Mouse (Mus musculus): Measurements from ENCODE around the gene Sergef. TPM values are rescaled to one million over a fixed set of nuclear protein-coding genes. Genes with fewer than 3 reads are reported as not detected.
A peak's percentile ranks its signal among the peaks of the same experiment; 100 is the strongest.

Sergef gene
- polyA plus RNA-seq, 1 experiment from 2014 or later, result 49.1 TPM

GRCm38 (mm10) chr7:46601097-46601496 is 38.5 kb downstream of the Sergef start:
- Histone ChIP-seq H3K27me3 (replicated peaks) (no peaks in the 10 kb centered on the region), H3K36me3 (no peaks in the 10 kb centered on the region; the same call in 1 of the 2 replicates), H3K27ac (replicated peaks) (peak overlapping the region; percentile 66), H3K4me3 (replicated peaks) (no peak overlapping the region), H3K9ac (replicated peaks) (no peak overlapping the region), H3K4me2 (no peak overlapping the region), H3K4me1 (peaks cover 19% of the 10 kb centered on the region), H3K9me3 (replicated peaks) (no peaks in the 10 kb centered on the region)
- ATAC-seq (ENCODE audit: low FRiP score), result 0 out of 2 replicates have a peak, but pooled peaks have one; percentile 46
- 55% methylated on average over 5 of the region's 5 CpGs for WGBS

- Histone ChIP-seq H3K9me3 (replicated peaks) (no peaks in the 10 kb centered on the region), H3K36me3 (peaks cover 6% of the 10 kb centered on the region; the same call in 1 of the 2 replicates), H3K4me2 (no peak overlapping the region), H3K9ac (replicated peaks) (no peak overlapping the region), H3K4me1 (peaks cover 13% of the 10 kb centered on the region), H3K27ac (replicated peaks) (no peak overlapping the region), H3K4me3 (replicated peaks) (no peak overlapping the region), H3K27me3 (replicated peaks) (no peaks in the 10 kb centered on the region)
- ATAC-seq (ENCODE audit: low FRiP score), result no peak
- WGBS, result 100% methylated on average over 2 of the region's 2 CpGs
These were observed 42.6 kb downstream of the Sergef start for GRCm38 (mm10) chr7:46597006-46597405.

DNA sequence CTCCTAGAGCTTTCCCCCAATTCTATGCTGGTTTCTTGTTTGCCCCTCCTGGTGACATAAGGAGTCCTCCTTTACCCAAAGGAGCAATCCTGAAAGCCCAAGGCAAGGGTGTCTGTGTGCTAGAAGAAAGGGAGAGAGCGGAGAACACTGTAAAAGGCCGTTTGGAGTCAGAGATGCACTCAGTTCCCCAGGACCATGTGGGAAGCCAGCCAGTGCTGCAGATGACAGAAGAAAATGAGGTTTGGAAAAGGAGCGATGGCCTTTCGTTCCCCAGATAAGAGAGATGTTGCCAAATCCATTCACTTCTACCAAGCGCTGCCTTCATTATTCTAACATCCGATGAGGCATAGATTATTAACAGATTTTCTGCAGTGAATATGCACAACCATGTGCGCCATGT is 48.1 kb downstream of the Sergef start:
- Histone ChIP-seq H3K27me3 (replicated peaks) (no peaks in the 10 kb centered on the region), H3K9ac (replicated peaks) (no peak overlapping the region), H3K36me3 (peaks cover 31% of the 10 kb centered on the region), H3K27ac (replicated peaks) (no peak overlapping the region), H3K9me3 (replicated peaks) (no peaks in the 10 kb centered on the region), H3K4me1 (no peaks in the 10 kb centered on the region), H3K4me2 (no peak overlapping the region), H3K4me3 (replicated peaks) (no peak overlapping the region)
- WGBS, result 80% methylated on average over 7 of the region's 7 CpGs
- no peak for ATAC-seq (ENCODE audit: low FRiP score)

GRCm38 (mm10) chr7:46589181-46589580 is 50.4 kb downstream of the Sergef start:
- Histone ChIP-seq H3K36me3 (peaks cover 28% of the 10 kb centered on the region), H3K4me3 (replicated peaks) (no peak overlapping the region), H3K4me2 (no peak overlapping the region), H3K4me1 (no peaks in the 10 kb centered on the region), H3K9ac (replicated peaks) (no peak overlapping the region), H3K9me3 (replicated peaks) (no peaks in the 10 kb centered on the region), H3K27ac (replicated peaks) (no peak overlapping the region), H3K27me3 (replicated peaks) (no peaks in the 10 kb centered on the region)
- 93% methylated on average over 12 of the region's 12 CpGs for WGBS
- ATAC-seq (ENCODE audit: low FRiP score), result no peak

DNA sequence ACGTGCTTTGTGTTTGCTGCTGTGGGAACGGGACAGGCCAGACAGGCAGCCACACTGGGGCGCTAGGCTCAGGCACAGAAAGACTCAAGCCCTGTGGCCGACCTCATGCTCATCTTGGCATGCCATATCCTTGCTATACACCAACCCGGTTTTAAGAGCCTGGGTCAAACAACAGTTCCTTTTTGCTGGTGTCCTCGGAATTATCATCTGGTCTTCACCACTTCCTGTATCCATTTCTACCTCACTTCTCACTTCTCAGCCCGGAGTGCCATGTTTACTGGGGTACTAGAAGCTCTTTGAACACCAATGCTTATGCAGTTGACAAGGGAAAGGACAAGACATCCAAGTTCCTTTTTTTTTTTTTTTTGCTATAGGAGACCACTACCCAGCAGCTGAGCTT is 51.6 kb downstream of the Sergef start:
- WGBS, result 81% methylated on average over 7 of the region's 7 CpGs
- Histone ChIP-seq H3K27me3 (replicated peaks) (no peaks in the 10 kb centered on the region), H3K27ac (replicated peaks) (no peak overlapping the region), H3K36me3 (peaks cover 28% of the 10 kb centered on the region), H3K9ac (replicated peaks) (no peak overlapping the region), H3K9me3 (replicated peaks) (no peaks in the 10 kb centered on the region), H3K4me1 (no peaks in the 10 kb centered on the region), H3K4me3 (replicated peaks) (no peak overlapping the region), H3K4me2 (no peak overlapping the region)
- no peak for ATAC-seq (ENCODE audit: low FRiP score)

GRCm38 (mm10) chr7:46587466-46587865 is 52.1 kb downstream of the Sergef start:
- Histone ChIP-seq H3K27me3 (replicated peaks) (no peaks in the 10 kb centered on the region), H3K36me3 (peaks cover 31% of the 10 kb centered on the region), H3K27ac (replicated peaks) (no peak overlapping the region), H3K4me1 (no peaks in the 10 kb centered on the region), H3K4me3 (replicated peaks) (no peak overlapping the region), H3K9me3 (replicated peaks) (no peaks in the 10 kb centered on the region), H3K4me2 (no peak overlapping the region), H3K9ac (replicated peaks) (no peak overlapping the region)
- no peak for ATAC-seq (ENCODE audit: low FRiP score)
- 80% methylated on average over 17 of the region's 17 CpGs for WGBS

GRCm38 (mm10) chr7:46586621-46587216 is 52.9 kb downstream of the Sergef start:
- no peak overlapping the region for H3K4me2 ChIP-seq
- H3K4me1 ChIP-seq, result no peaks in the 10 kb centered on the region
- no peak for ATAC-seq (ENCODE audit: low FRiP score)
- no peaks in the 10 kb centered on the region for H3K27me3 ChIP-seq (replicated peaks)
- H3K4me3 ChIP-seq (replicated peaks), result no peak overlapping the region
- 88% methylated on average over 10 of the region's 10 CpGs for WGBS
- H3K36me3 ChIP-seq, result peaks cover 31% of the 10 kb centered on the region
- H3K9ac ChIP-seq (replicated peaks), result no peak overlapping the region
- no peaks in the 10 kb centered on the region for H3K9me3 ChIP-seq (replicated peaks)
- no peak overlapping the region for H3K27ac ChIP-seq (replicated peaks)

- H3K4me2 ChIP-seq, result no peak overlapping the region
- no peaks in the 10 kb centered on the region for H3K4me1 ChIP-seq
- H3K27me3 ChIP-seq (replicated peaks), result no peaks in the 10 kb centered on the region
- H3K4me3 ChIP-seq (replicated peaks), result no peak overlapping the region
- H3K27ac ChIP-seq (replicated peaks), result no peak overlapping the region
- H3K36me3 ChIP-seq, result peaks cover 10% of the 10 kb centered on the region
- no peak overlapping the region for H3K9ac ChIP-seq (replicated peaks)
- 95% methylated on average over 6 of the region's 6 CpGs for WGBS
- no peak for ATAC-seq (ENCODE audit: low FRiP score)
- no peaks in the 10 kb centered on the region for H3K9me3 ChIP-seq (replicated peaks)
These were observed 56.9 kb downstream of the Sergef start for GRCm38 (mm10) chr7:46582750-46583149.

DNA sequence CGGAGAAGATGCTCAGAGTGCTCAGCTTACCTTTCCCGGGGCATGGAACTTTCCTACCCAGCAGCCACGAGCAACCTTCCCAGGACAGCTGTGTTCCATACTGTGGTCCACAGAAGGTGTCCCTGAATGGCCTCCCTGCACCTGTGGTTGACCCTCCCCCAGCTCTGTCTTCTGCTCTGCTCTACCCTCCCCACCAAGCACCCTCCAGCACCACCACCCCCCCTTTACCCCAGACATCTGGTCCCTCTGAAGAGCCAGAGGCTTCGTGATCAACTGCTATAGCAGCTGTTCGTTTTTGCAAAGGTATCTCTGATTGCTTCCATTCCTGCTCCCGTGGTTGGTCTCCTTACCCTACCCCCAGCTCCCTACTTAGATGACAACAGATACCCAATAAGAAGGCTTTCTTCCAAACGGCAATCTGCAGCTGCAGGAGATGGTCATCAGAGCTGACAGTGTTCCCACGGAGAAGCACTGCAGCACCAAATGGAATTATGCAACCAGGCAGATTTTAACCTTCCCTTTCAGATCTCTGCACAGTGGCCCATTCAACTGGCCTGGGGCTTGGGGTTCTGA is 58.2 kb downstream of the Sergef start:
- Histone ChIP-seq H3K27ac (replicated peaks) (no peak overlapping the region), H3K4me3 (replicated peaks) (no peak overlapping the region), H3K4me1 (no peaks in the 10 kb centered on the region), H3K9ac (replicated peaks) (no peak overlapping the region), H3K4me2 (no peak overlapping the region), H3K9me3 (replicated peaks) (no peaks in the 10 kb centered on the region), H3K36me3 (peaks cover 4% of the 10 kb centered on the region), H3K27me3 (replicated peaks) (no peaks in the 10 kb centered on the region)
- ATAC-seq (ENCODE audit: low FRiP score), result no peak
- WGBS, result 81% methylated on average over 8 of the region's 8 CpGs

DNA sequence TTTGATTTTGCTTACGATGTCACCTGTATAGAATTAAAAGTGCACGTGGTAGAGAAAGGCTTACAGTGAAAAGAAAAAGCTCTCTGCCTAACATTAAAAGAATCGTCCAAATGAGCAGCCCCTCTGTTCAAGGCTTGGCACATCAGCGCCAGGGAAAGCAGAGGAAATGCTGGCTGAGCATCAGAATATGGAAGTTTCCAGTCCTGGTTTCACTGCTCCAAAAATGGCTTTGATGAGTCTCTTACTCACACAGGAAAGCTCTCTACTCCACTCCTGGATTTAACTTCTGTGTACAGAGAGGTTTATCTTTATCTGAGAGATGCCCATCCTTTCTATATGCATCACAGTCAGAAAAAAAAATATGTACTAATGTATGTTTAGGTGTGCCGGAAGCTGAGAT is 61.5 kb downstream of the Sergef start:
- no peak for ATAC-seq (ENCODE audit: low FRiP score)
- Histone ChIP-seq H3K27me3 (replicated peaks) (no peaks in the 10 kb centered on the region), H3K9me3 (replicated peaks) (no peaks in the 10 kb centered on the region), H3K9ac (replicated peaks) (no peak overlapping the region), H3K4me2 (no peak overlapping the region), H3K4me3 (replicated peaks) (no peak overlapping the region), H3K36me3 (peaks cover 3% of the 10 kb centered on the region; the same call in 1 of the 2 replicates), H3K27ac (replicated peaks) (no peak overlapping the region), H3K4me1 (peaks cover 8% of the 10 kb centered on the region)
- 88% methylated on average over 5 of the region's 5 CpGs for WGBS

- 91% methylated on average over 2 of the region's 2 CpGs for WGBS
- no peaks in the 10 kb centered on the region for H3K36me3 ChIP-seq
- no peaks in the 10 kb centered on the region for H3K27me3 ChIP-seq (replicated peaks)
- H3K4me1 ChIP-seq, result peaks cover 9% of the 10 kb centered on the region
- H3K4me2 ChIP-seq, result no peak overlapping the region
- no peak for ATAC-seq (ENCODE audit: low FRiP score)
- no peak overlapping the region for H3K27ac ChIP-seq (replicated peaks)
- no peak overlapping the region for H3K4me3 ChIP-seq (replicated peaks)
- no peaks in the 10 kb centered on the region for H3K9me3 ChIP-seq (replicated peaks)
- H3K9ac ChIP-seq (replicated peaks), result no peak overlapping the region
These were observed 63.7 kb downstream of the Sergef start for GRCm38 (mm10) chr7:46575897-46576296.

DNA sequence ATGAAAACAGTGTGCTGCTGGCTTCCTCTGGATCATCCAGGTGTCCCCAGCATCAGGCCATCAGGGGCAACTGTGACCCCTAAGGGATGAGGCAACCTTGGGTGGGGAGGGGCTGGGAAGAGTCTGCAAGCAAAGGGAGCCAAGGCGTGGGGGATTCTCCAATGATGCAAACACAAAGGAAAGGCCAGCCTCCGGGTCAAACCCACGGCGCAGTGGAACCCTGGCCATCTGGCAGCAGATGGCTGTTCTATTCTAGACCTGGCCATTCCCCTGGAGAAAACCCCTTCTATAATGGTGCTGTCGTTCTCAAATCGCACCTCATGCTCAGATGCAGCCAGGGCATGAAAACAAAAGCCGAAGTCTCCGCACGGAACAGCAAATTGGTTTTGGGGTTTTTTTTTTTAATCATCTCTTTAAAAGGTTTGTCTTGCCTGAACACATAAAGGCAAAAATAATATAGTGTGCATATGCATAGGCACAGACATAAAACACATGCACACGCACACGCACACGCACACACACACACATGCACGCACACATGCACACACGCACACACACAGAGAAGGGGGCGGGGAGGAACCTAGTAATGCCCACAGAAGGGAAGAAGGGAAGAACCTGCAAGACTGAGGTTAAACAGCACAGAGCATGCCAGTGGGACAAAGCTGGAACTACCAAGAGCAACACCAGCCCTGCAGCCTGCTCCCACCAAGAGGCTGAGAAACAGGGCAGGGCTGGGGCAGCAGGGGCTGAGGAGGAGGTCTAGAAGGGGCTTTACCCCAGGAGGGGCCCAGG is 66.6 kb downstream of the Sergef start:
- no peak overlapping the region for H3K4me3 ChIP-seq (replicated peaks)
- 45% methylated on average over 15 of the region's 15 CpGs for WGBS
- no peak overlapping the region for H3K4me2 ChIP-seq
- H3K9ac ChIP-seq (replicated peaks), result peak overlapping the region; percentile 10; the same call in 1 of the 2 replicates
- no peaks in the 10 kb centered on the region for H3K9me3 ChIP-seq (replicated peaks)
- no peaks in the 10 kb centered on the region for H3K36me3 ChIP-seq
- H3K4me1 ChIP-seq, result peaks cover 9% of the 10 kb centered on the region
- ATAC-seq (ENCODE audit: low FRiP score), result no peak
- H3K27me3 ChIP-seq (replicated peaks), result no peaks in the 10 kb centered on the region
- peak overlapping the region; percentile 33; the same call in 1 of the 2 replicates for H3K27ac ChIP-seq (replicated peaks)

All from neural tube, embryonic 15.5 days (tissue).